Mouse (Mus musculus): ENCODE data around the gene Ccnyl1. TPM values are rescaled to one million over a fixed set of nuclear protein-coding genes. Genes with fewer than 3 reads are reported as not detected.

Ccnyl1 gene
- 7.3 TPM for polyA plus RNA-seq (2015; fragmentation: Illumina TruSeq; extraction: RNeasy Lipid Tissue Mini Kit (QIAGEN cat#74804); ENCODE audit: insufficient read depth, low read depth, low replicate concordance)

GRCm38 (mm10) chr1:64690213-64691013, at the start of gene Ccnyl1:
Ccnyl1 (plus strand) TSS chr1:64690455.

GRCm38 (mm10) chr1:64737502-64738179, 47.4 kb downstream of the Ccnyl1 start, which contains the start of gene Fzd5:
Fzd5 (minus strand) TSS chr1:64737751.

Other genes starting within 250 kb of the Ccnyl1 start
- 4.7 TPM for gene Creb1, start 157.8 kb upstream of the Ccnyl1 start, polyA plus RNA-seq (2015; fragmentation: Illumina TruSeq; extraction: RNeasy Lipid Tissue Mini Kit (QIAGEN cat#74804); ENCODE audit: insufficient read depth, low read depth, low replicate concordance)
- gene Mettl21a, start 73.2 kb upstream of the Ccnyl1 start, polyA plus RNA-seq (2015; fragmentation: Illumina TruSeq; extraction: RNeasy Lipid Tissue Mini Kit (QIAGEN cat#74804); ENCODE audit: insufficient read depth, low read depth, low replicate concordance) = 3.7 TPM
- gene Fzd5, start 47.3 kb downstream of the Ccnyl1 start, polyA plus RNA-seq (2015; fragmentation: Illumina TruSeq; extraction: RNeasy Lipid Tissue Mini Kit (QIAGEN cat#74804); ENCODE audit: insufficient read depth, low read depth, low replicate concordance) = 1.6 TPM